Mouse (Mus musculus) heart, embryonic 11.5 days (tissue): ENCODE results near the gene Chgb. TPM values are rescaled to one million over a fixed set of nuclear protein-coding genes. Genes with fewer than 3 reads are reported as not detected.

ENCODE experiments used
- ATAC-seq: fragments of 200-750 bp; cut with Nextera tagmentation; replicated peaks from 2 replicates; pipeline ENCODE4 v1.8.0; 2017; ENCODE audit warnings: moderate library complexity; ENCODE audit not compliant: insufficient number of reproducible peaks, low FRiP score, low TSS enrichment
- H3K27ac ChIP-seq: fragments of 300-500 bp; sonication (generic); 2 replicates; pipeline ENCODE4 v1.5.1; 2014; ENCODE audit warnings: mild to moderate bottlenecking, low read depth, low read length
- H3K27me3 ChIP-seq: fragments of 300-500 bp; sonication (generic); 2 replicates; pipeline ENCODE4 v1.6.1; 2014; ENCODE audit warnings: mild to moderate bottlenecking, low read length, mixed read lengths; ENCODE audit not compliant: control insufficient read depth, insufficient read depth
- H3K36me3 ChIP-seq: fragments of 300-500 bp; sonication (generic); 2 replicates; pipeline ENCODE4 v1.6.1; 2014; ENCODE audit warnings: mild to moderate bottlenecking, low read length, moderate library complexity, mixed read lengths; ENCODE audit not compliant: control insufficient read depth, insufficient read depth
- H3K4me1 ChIP-seq: fragments of 300-500 bp; sonication (generic); 2 replicates; pipeline ENCODE4 v1.6.1; 2014; ENCODE audit warnings: low read length; ENCODE audit not compliant: control insufficient read depth, insufficient read depth
- H3K4me2 ChIP-seq: fragments of 300-500 bp; sonication (generic); 2 replicates; pipeline ENCODE4 v1.6.1; 2014; ENCODE audit warnings: mild to moderate bottlenecking, moderate library complexity
- H3K4me3 ChIP-seq: fragments of 300-500 bp; sonication (generic); 2 replicates; pipeline ENCODE4 v1.5.1; 2014; ENCODE audit warnings: low read depth, low read length
- H3K9ac ChIP-seq: fragments of 300-500 bp; sonication (generic); 2 replicates; pipeline ENCODE4 v1.6.1; 2014; ENCODE audit warnings: mild to moderate bottlenecking, low read depth, low read length, moderate library complexity
- H3K9me3 ChIP-seq: fragments of 300-500 bp; sonication (generic); replicated peaks from 2 replicates; pipeline ENCODE4 v1.6.1; 2016; ENCODE audit warnings: low read length; ENCODE audit not compliant: control insufficient read depth
- WGBS: fragments of 180-500 bp; shearing (Covaris S2); extraction: QIAGEN DNeasy Blood & Tissue Kit; methylation state at CpG from one replicate; pipeline ENCODE4 v1.1.7; 2014; ENCODE audit not compliant: insufficient replicate concordance; 5-methylcytosine and 5-hydroxymethylcytosine counted together
- polyA plus RNA-seq: library from polyadenylated mRNA; unstranded; fragments of >200 nt; fragmentation: Nextera tagmentation; extraction: Ambion mirVana; gene quantifications from 2 replicates; pipeline ENCODE4 v1.2.1, GENCODE M21; 2014

The Chgb gene
- polyA plus RNA-seq, 1 experiment from 2014 or later: 0.19 TPM

DNA sequence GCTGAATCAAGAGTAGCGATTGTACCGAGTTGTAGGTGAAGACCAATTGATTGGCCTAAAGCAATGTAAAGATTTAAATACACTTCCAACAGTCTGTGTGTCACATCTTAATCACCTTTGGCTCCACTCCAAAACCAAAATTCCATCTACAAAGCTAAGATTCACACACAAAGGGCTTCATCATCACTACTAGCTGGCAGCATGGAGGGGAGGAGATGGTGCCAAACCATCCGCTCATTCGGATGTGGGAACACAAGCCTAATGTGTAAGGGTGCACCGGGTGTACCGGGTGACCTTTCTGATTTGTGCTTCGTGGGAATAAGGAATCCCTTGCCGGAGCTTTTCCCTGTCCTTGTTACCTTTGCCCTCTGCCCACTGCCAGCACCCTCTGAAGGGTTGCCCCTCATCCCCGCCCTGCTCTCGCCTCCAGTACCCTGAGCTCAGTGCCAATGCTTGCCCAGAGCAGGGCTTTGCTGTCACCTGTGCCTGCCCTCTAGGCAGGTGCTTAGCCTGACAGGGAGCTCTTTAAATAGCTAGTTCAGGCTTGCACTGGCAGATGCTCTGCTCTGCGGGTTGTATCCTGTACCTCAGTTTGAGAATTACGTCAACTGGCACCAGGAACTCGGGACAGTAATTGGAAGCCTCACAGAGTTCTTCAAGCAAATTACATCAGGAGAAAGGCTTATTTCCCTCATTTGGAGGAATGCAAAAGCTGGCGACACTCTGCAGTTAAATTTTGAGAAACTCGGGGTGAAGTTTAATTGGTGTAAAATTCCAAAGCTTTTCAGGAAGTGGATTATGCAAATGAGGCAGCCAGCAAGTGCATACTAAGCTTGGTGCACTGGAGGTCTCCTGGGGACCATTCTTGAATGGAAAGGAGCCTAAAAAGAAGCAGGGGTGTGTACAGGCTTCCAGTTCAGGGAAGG, 29.7 kb upstream of the Chgb start:
- no peak overlapping the region for H3K9ac ChIP-seq
- no peak overlapping the region for H3K4me3 ChIP-seq
- no peaks in the 10 kb centered on the region for H3K4me1 ChIP-seq
- H3K4me2 ChIP-seq: no peak overlapping the region
- 74% methylated on average over 15 of the region's 15 CpGs for WGBS
- no peak for ATAC-seq
- no peaks in the 10 kb centered on the region for H3K27me3 ChIP-seq
- H3K27ac ChIP-seq: no peak overlapping the region
- no peaks in the 10 kb centered on the region for H3K9me3 ChIP-seq
- no peaks in the 10 kb centered on the region for H3K36me3 ChIP-seq

DNA sequence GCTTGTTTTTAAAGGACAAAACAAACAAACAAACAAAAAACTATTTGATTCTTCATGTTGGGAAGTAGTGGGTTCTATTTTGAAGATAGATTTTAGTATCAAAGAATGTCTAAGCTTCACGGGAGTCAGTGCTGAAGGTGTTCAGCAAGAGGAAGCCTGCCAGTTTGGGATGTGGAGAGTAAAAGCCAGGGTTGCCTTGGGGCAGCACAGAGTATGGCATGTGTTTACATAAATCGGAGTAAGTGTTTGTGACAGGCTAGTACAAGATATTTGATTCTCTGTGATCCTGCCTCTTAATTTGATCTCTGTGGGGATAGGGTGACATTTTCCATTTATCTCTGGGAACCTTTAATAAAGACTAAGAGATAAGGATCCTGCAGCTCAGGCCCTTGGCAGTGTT, 28.7 kb upstream of the Chgb start:
- Histone ChIP-seq H3K9ac (no peak overlapping the region), H3K27ac (no peak overlapping the region), H3K9me3 (no peaks in the 10 kb centered on the region), H3K4me1 (no peaks in the 10 kb centered on the region), H3K4me2 (no peak overlapping the region), H3K4me3 (no peak overlapping the region), H3K36me3 (no peaks in the 10 kb centered on the region), H3K27me3 (no peaks in the 10 kb centered on the region)
- WGBS: 69% methylated on average over 2 of the region's 2 CpGs
- no peak for ATAC-seq

DNA sequence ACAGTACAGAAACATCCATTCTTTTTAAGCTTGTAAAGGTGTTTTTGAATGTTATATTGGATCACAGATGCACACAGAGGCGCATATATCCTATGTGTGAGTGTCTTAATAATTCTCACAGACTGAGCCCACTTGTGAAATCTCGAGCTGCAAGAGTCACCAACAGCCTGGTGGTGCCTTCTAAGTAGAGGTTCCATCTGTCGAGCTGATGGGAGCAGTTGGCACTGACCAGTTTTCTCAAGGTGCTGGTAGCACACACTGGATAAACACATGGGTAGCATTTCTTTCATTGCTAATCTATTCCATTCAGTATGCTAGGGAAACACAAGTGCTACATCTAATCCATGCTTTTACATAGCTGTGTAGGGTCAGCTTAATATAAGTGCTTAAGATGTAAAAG, 27.9 kb upstream of the Chgb start:
- Histone ChIP-seq H3K4me2 (no peak overlapping the region), H3K27ac (no peak overlapping the region), H3K27me3 (no peaks in the 10 kb centered on the region), H3K4me1 (no peaks in the 10 kb centered on the region), H3K9ac (no peak overlapping the region), H3K4me3 (no peak overlapping the region), H3K9me3 (no peaks in the 10 kb centered on the region), H3K36me3 (no peaks in the 10 kb centered on the region)
- ATAC-seq: no peak
- 73% methylated on average over 3 of the region's 3 CpGs for WGBS

DNA sequence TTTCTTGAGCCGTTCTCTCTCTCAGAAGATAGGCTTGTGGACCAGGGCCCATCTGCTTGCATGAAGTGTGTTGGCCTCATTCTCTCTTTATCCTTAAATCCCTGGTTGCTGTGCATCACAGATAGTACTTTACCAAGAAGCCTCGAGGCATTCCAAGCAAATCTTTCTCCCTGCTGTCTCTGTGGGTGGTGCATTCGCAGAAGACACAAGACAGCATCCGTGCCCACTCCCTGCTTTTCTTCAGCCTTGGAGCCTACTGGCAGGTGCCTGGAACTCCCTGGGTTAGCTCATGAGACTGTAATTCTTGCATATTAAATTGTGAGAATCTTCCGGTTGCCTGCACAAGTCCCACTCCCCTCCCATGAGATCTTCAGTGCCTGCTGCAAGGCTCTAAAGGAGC, 23.2 kb upstream of the Chgb start:
- Histone ChIP-seq H3K4me2 (no peak overlapping the region), H3K27me3 (no peaks in the 10 kb centered on the region), H3K9ac (no peak overlapping the region), H3K36me3 (no peaks in the 10 kb centered on the region), H3K27ac (no peak overlapping the region), H3K4me1 (no peaks in the 10 kb centered on the region), H3K4me3 (no peak overlapping the region), H3K9me3 (no peaks in the 10 kb centered on the region)
- WGBS: 65% methylated on average over 5 of the region's 5 CpGs
- ATAC-seq: no peak

DNA sequence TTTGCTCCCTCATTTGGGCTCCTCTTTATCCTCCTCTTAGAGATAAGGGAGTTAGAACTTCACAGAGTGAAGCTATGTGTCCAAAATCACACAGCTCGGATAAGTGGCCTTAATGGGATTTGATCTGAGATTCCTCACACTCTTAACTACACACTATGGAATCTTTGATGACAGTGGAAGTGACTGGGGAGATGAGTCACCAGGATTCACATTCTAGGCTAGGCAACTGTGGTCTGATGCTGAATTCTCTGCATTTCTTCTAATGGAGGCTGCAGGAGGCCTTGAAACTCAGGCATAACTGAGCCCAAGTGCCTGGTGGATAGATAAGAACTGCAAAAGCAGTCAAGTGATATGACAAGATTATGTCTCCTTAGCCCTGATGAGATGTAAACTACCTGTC, 10.3 kb upstream of the Chgb start:
- Histone ChIP-seq H3K9me3 (no peaks in the 10 kb centered on the region), H3K4me3 (no peak overlapping the region), H3K9ac (no peak overlapping the region), H3K4me1 (no peaks in the 10 kb centered on the region), H3K27ac (no peak overlapping the region), H3K36me3 (no peaks in the 10 kb centered on the region), H3K27me3 (no peaks in the 10 kb centered on the region), H3K4me2 (no peak overlapping the region)
- no peak for ATAC-seq
- 27% methylated on average over 1 of the region's 1 CpGs for WGBS

DNA sequence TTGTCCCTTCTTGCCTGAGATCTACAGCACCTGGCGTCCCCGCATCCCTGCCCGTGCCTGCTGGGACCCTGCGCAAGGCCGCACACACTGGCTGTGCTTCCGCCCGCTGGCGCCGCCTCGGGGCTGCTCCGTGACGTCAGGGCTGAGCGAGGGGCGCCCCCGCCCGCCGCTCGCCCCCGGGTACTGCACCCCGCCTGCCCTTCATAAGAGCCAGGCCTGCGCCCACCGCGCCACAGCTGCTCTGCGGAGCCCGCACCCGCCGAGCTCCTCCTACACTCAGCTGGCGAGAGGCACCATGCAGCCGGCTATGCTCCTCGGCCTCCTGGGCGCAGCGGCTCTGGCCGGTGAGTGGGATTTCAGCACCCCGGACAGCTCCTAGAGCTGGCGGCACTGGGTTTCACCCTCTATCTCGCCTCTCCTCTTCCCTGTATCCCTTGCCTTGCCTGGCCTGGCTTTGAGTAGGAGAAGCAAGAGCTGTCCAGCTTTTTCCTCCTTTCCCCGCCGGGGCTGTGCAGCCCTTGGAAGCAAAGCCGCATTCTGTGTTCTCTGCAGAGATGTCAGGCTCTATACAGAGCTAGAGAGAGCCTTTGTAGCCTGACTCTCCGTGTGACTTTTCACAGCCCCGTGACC, 476 bp downstream of the Chgb start:
- Histone ChIP-seq H3K27ac (no peak overlapping the region), H3K4me2 (peak overlapping the region; percentile 83)

DNA sequence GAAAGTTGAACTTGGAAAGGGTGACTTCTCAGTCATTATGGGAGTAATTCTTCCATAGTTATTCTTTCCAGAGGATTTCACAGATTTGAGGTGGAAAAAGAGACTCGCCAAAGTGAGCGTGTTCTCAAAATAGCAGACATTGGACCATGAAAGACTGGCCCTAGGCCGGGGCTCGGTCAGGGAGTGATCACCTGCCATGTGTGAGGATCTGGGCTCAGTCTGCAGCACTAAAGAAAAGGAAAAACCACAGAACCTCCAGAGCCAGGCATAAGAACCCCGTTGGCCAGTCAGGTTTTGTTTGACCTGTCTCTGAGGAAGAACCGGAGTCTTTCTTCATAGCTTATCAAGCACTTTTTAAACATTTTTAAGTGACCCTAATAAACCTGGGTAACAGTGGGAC, 3.0 kb downstream of the Chgb start:
- H3K27me3 ChIP-seq: peaks cover 12% of the 10 kb centered on the region; the same call in 1 of the 2 replicates
- H3K9ac ChIP-seq: no peak overlapping the region
- no peak overlapping the region for H3K27ac ChIP-seq
- H3K9me3 ChIP-seq: no peaks in the 10 kb centered on the region
- 0 out of 2 replicates have a peak, but pooled peaks cover 2% of the 10 kb centered on the region for H3K4me1 ChIP-seq
- WGBS: 75% methylated on average over 6 of the region's 6 CpGs
- ATAC-seq: no peak
- H3K36me3 ChIP-seq: no peaks in the 10 kb centered on the region
- H3K4me2 ChIP-seq: no peak overlapping the region
- H3K4me3 ChIP-seq: no peak overlapping the region

More for the DNA sequence above, 476 bp downstream of the Chgb start:
- Histone ChIP-seq H3K4me1 (0 out of 2 replicates have a peak, but pooled peaks cover 2% of the 10 kb centered on the region), H3K9me3 (no peaks in the 10 kb centered on the region), H3K4me3 (peak overlapping the region; percentile 46), H3K9ac (no peak overlapping the region), H3K27me3 (peaks cover 12% of the 10 kb centered on the region; the same call in 1 of the 2 replicates), H3K36me3 (no peaks in the 10 kb centered on the region)
- ATAC-seq: peak; percentile 91
- WGBS: under 1% methylated on average over 41 of the region's 41 CpGs

DNA sequence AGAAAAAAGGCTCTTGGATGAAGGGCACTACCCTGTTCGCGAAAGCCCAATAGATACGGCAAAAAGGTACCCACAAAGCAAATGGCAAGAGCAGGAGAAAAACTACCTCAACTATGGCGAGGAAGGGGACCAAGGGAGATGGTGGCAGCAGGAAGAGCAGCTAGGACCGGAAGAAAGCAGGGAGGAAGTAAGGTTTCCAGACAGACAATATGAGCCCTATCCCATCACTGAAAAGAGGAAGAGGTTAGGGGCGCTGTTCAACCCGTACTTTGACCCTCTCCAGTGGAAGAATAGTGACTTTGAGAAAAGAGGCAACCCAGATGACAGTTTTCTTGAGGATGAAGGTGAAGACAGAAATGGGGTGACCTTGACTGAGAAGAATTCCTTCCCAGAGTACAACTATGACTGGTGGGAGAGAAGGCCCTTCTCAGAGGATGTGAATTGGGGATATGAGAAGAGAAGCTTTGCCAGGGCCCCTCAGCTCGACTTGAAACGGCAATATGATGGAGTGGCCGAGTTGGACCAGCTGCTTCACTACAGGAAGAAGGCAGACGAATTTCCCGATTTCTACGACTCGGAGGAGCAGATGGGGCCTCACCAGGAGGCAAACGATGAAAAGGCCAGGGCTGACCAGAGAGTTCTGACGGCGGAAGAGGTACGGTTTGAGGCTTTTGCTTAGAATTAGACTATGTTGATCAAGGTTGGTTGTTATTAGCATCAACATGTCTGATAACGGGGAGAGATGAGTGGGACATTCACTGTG, 12.5 kb downstream of the Chgb start:
- H3K9ac ChIP-seq: no peak overlapping the region
- H3K4me3 ChIP-seq: no peak overlapping the region
- H3K9me3 ChIP-seq: no peaks in the 10 kb centered on the region
- 76% methylated on average over 19 of the region's 19 CpGs for WGBS
- no peak for ATAC-seq
- no peak overlapping the region for H3K4me2 ChIP-seq
- H3K27me3 ChIP-seq: no peaks in the 10 kb centered on the region
- no peaks in the 10 kb centered on the region for H3K36me3 ChIP-seq
- no peak overlapping the region for H3K27ac ChIP-seq
- no peaks in the 10 kb centered on the region for H3K4me1 ChIP-seq
